Comparison of ENCODE assay signal across 18 mouse cellular contexts in genomic region chr2:59441681-59442080, GRCm38 (mm10). TPM values are rescaled to one million over a fixed set of nuclear protein-coding genes. Genes with fewer than 3 reads are reported as not detected.
"Had no signal": no experiment of that assay in that cellular context is flagged by ENCODE, and none has a peak within 500 bp of the region (broad histone marks: within the 10 kb centered on the region; RNA-seq: fewer than 3 reads in every experiment).

No protein-coding gene starts in this region.

- H3K36me3 ChIP-seq: lung, embryonic 15.5 days; midbrain, embryonic 13.5 days; midbrain, embryonic 15.5 days; neural tube, embryonic 12.5 days; stomach, embryonic 15.5 days had no signal

- H3K4me3 ChIP-seq: lung, embryonic 15.5 days; megakaryocyte, embryonic 14.5 days; midbrain, embryonic 13.5 days; midbrain, embryonic 15.5 days; neural tube, embryonic 12.5 days; stomach, embryonic 15.5 days had no signal

- H3K4me1 ChIP-seq: neural tube, embryonic 12.5 days had no signal

- H3K4me2 ChIP-seq: lung, embryonic 15.5 days; midbrain, embryonic 11.5 days; midbrain, embryonic 13.5 days; midbrain, embryonic 15.5 days; neural tube, embryonic 12.5 days; stomach, embryonic 15.5 days had no signal

- DNase-seq: liver, postnatal 0 days; lung, adult 2 months; lung, postnatal 14 days; lung, postnatal 36 days; right cerebral cortex, postnatal 14 days; thymus, adult 2 months; thymus, postnatal 25 days; thymus, postnatal 4 days had no signal

- H3K9ac ChIP-seq: liver, postnatal 0 days; lung, embryonic 15.5 days; midbrain, embryonic 13.5 days; midbrain, embryonic 15.5 days; neural tube, embryonic 12.5 days; stomach, embryonic 15.5 days had no signal

- H3K27ac ChIP-seq: lung, embryonic 15.5 days; macrophage; midbrain, embryonic 13.5 days; midbrain, embryonic 15.5 days; neural tube, embryonic 12.5 days; stomach, embryonic 15.5 days had no signal

- ATAC-seq: liver, postnatal 0 days; lung, postnatal 0 days; midbrain, embryonic 13.5 days; midbrain, embryonic 15.5 days had no signal

- H3K27me3 ChIP-seq: lung, embryonic 15.5 days; midbrain, embryonic 13.5 days; neural tube, embryonic 12.5 days; stomach, embryonic 15.5 days had no signal

- H3K9me3 ChIP-seq: lung, embryonic 15.5 days; megakaryocyte, embryonic 14.5 days; midbrain, embryonic 13.5 days; midbrain, embryonic 15.5 days; neural tube, embryonic 12.5 days; stomach, embryonic 15.5 days had no signal

RNA-seq across cellular contexts. Expression of gene Dapl1, which starts 42.8 kb away (rescaled TPM):
- polyA plus RNA-seq: liver, postnatal 0 days; macrophage; neural tube, embryonic 12.5 days; neural tube, embryonic 14.5 days had no signal
